In genomic region chr7:132930850-132931559, GRCm38 (mm10) we compare ENCODE assay signal across 8 mouse cellular contexts. TPM values are rescaled to one million over a fixed set of nuclear protein-coding genes. Genes with fewer than 3 reads are reported as not detected.
A peak's percentile ranks its signal among the peaks of the same experiment; 100 is the strongest.
DNase-seq lines count a peak whose midpoint lies in the region; ATAC-seq and TF ChIP-seq lines count a peak whose summit lies in the region.

TSS of gene Zranb1 (plus strand) at chr7:132931142.

- peak; percentile 99 for ATAC-seq in heart, embryonic 15.5 days (replicated peaks; ENCODE audit: insufficient number of reproducible peaks, insufficient read depth, low FRiP score, low read depth)
- peak; percentile 97 for ATAC-seq in liver, embryonic 14.5 days (ENCODE audit: insufficient read depth)
- peak; percentile 100 for ATAC-seq in neural tube, embryonic 11.5 days (ENCODE audit: insufficient read depth, low FRiP score, low TSS enrichment)
- peak; percentile 99 for ATAC-seq in stomach, postnatal 0 days (ENCODE audit: low FRiP score, low TSS enrichment)

- no peaks in the 10 kb centered on the region for H3K36me3 ChIP-seq in forebrain, embryonic 10.5 days (replicated peaks)
- H3K36me3 ChIP-seq in heart, embryonic 15.5 days, result no peaks in the 10 kb centered on the region
- no peaks in the 10 kb centered on the region for H3K36me3 ChIP-seq in liver, embryonic 14.5 days (replicated peaks; ENCODE audit: control insufficient read depth, insufficient read depth, low read depth)
- no peaks in the 10 kb centered on the region for H3K36me3 ChIP-seq in neural tube, embryonic 11.5 days (ENCODE audit: control insufficient read depth, insufficient read depth, low read length)
- no peaks in the 10 kb centered on the region for H3K36me3 ChIP-seq in stomach, postnatal 0 days (ENCODE audit: control insufficient read depth, insufficient read depth, low read length)

- H3K9ac ChIP-seq in heart, embryonic 15.5 days, result peak within 1 kb of the TSS; percentile 97
- peak within 1 kb of the TSS; percentile 88 for H3K9ac ChIP-seq in liver, embryonic 14.5 days (replicated peaks)
- peak within 1 kb of the TSS; percentile 93 for H3K9ac ChIP-seq in neural tube, embryonic 11.5 days (ENCODE audit: low read length)
- peak within 1 kb of the TSS; percentile 96 for H3K9ac ChIP-seq in stomach, postnatal 0 days (ENCODE audit: low read length)

- peak within 1 kb of the TSS; percentile 97 for H3K4me3 ChIP-seq in forebrain, embryonic 10.5 days
- peak within 1 kb of the TSS; percentile 89 for H3K4me3 ChIP-seq in heart, embryonic 15.5 days
- H3K4me3 ChIP-seq in liver, embryonic 14.5 days (ENCODE audit: insufficient read depth in 1 of 2, low read depth in 2 of 2, low read length in 2 of 2), result peak within 1 kb of the TSS; percentile 81 to 92
- peak within 1 kb of the TSS; percentile 99 for H3K4me3 ChIP-seq in neural tube, embryonic 11.5 days (ENCODE audit: low read depth, low read length)
- H3K4me3 ChIP-seq in stomach, postnatal 0 days (ENCODE audit: low read depth, low read length), result peak within 1 kb of the TSS; percentile 98

- no peaks in the 10 kb centered on the region for H3K27me3 ChIP-seq in forebrain, embryonic 10.5 days (ENCODE audit: poor library complexity, severe bottlenecking)
- H3K27me3 ChIP-seq in heart, embryonic 15.5 days, result no peaks in the 10 kb centered on the region
- no peaks in the 10 kb centered on the region for H3K27me3 ChIP-seq in liver, embryonic 14.5 days (ENCODE audit: control insufficient read depth, insufficient read depth, low read length)
- no peaks in the 10 kb centered on the region for H3K27me3 ChIP-seq in neural tube, embryonic 11.5 days (ENCODE audit: control insufficient read depth, insufficient read depth, low read length)
- no peaks in the 10 kb centered on the region for H3K27me3 ChIP-seq in stomach, postnatal 0 days (ENCODE audit: control insufficient read depth, insufficient read depth, low read length)

- under 1% methylated on average over 87 of the region's 93 CpGs for WGBS in forebrain, embryonic 10.5 days
- WGBS in heart, embryonic 15.5 days, result under 1% methylated on average over 81 of the region's 93 CpGs
- under 1% methylated on average over 92 of the region's 93 CpGs for WGBS in liver, embryonic 14.5 days (ENCODE audit: insufficient replicate concordance)
- WGBS in neural tube, embryonic 11.5 days, result under 1% methylated on average over 70 of the region's 93 CpGs
- 1% methylated on average over 72 of the region's 93 CpGs for WGBS in stomach, postnatal 0 days

- peak; percentile 96 to 97 for DNase-seq in CD8-positive naive resting alpha-beta T cell, adult 2 months (ENCODE audit: low read depth in 2 of 2, low spot score in 2 of 2)
- DNase-seq in c-Kit-positive CD71-negative TER-119-negative erythroid progenitor cells, embryonic 14.5 days (ENCODE audit: low read depth), result peak; percentile 97
- peak; percentile 98 for DNase-seq in forebrain, embryonic 10.5 days (ENCODE audit: extremely low spot score, low spot score)
- peak; percentile 98 to 99 for DNase-seq in kidney, postnatal 25 days
- peak; percentile 95 to 96 (median 95) for DNase-seq in liver, embryonic 14.5 days (ENCODE audit: low read depth in 3 of 3, low spot score in 3 of 3)
- peak; percentile 99 for DNase-seq in neural tube, embryonic 11.5 days (ENCODE audit: low spot score)
- peak; percentile 98 for DNase-seq in stomach, postnatal 0 days (ENCODE audit: low spot score)

- no peak for TF ChIP-seq EP300 in liver, embryonic 14.5 days (IDR thresholded peaks at IDR 0.05; ENCODE audit: low read depth)
- no peak for TF ChIP-seq EP300 in stomach, postnatal 0 days (optimal IDR thresholded peaks at IDR 0.05)

- H3K27ac ChIP-seq in forebrain, embryonic 10.5 days, result peak within 1 kb of the TSS; percentile 96
- peak within 1 kb of the TSS; percentile 98 for H3K27ac ChIP-seq in heart, embryonic 15.5 days
- H3K27ac ChIP-seq in liver, embryonic 14.5 days, result peak within 1 kb of the TSS; percentile 86
- H3K27ac ChIP-seq in neural tube, embryonic 11.5 days (ENCODE audit: low read depth, low read length), result peak within 1 kb of the TSS; percentile 97
- peak within 1 kb of the TSS; percentile 99 for H3K27ac ChIP-seq in stomach, postnatal 0 days (replicated peaks)

- H3K4me1 ChIP-seq in forebrain, embryonic 10.5 days, result peaks cover 20% of the 10 kb centered on the region
- peaks cover 13% of the 10 kb centered on the region for H3K4me1 ChIP-seq in heart, embryonic 15.5 days (replicated peaks)
- peaks cover 3 to 9% of the 10 kb centered on the region in 2 experiments for H3K4me1 ChIP-seq in liver, embryonic 14.5 days (replicated peaks; ENCODE audit: control insufficient read depth in 2 of 2, insufficient read depth in 2 of 2, low read length in 1 of 2)
- H3K4me1 ChIP-seq in neural tube, embryonic 11.5 days (ENCODE audit: control insufficient read depth, insufficient read depth, low read length), result peaks cover 8% of the 10 kb centered on the region; the same call in 1 of the 2 replicates
- H3K4me1 ChIP-seq in stomach, postnatal 0 days (replicated peaks; ENCODE audit: control insufficient read depth, insufficient read depth), result no peaks in the 10 kb centered on the region

- H3K9me3 ChIP-seq in forebrain, embryonic 10.5 days, result no peaks in the 10 kb centered on the region
- no peaks in the 10 kb centered on the region for H3K9me3 ChIP-seq in heart, embryonic 15.5 days (replicated peaks)
- no peaks in the 10 kb centered on the region for H3K9me3 ChIP-seq in liver, embryonic 14.5 days (ENCODE audit: control insufficient read depth, low read length)
- H3K9me3 ChIP-seq in neural tube, embryonic 11.5 days (ENCODE audit: control insufficient read depth, low read length), result no peaks in the 10 kb centered on the region
- H3K9me3 ChIP-seq in stomach, postnatal 0 days (ENCODE audit: control insufficient read depth, low read length), result no peaks in the 10 kb centered on the region

- no peak for TF ChIP-seq CTCF in liver, embryonic 14.5 days (IDR thresholded peaks at IDR 0.05; ENCODE audit: low read depth)
- no peak for TF ChIP-seq CTCF in stomach, postnatal 0 days (IDR thresholded peaks at IDR 0.05; ENCODE audit: low read depth)

- peak within 1 kb of the TSS; percentile 66 for H3K4me2 ChIP-seq in heart, embryonic 15.5 days
- peak within 1 kb of the TSS; percentile 75 for H3K4me2 ChIP-seq in liver, embryonic 14.5 days (ENCODE audit: low read depth)
- H3K4me2 ChIP-seq in neural tube, embryonic 11.5 days (ENCODE audit: low read depth), result peak within 1 kb of the TSS; percentile 75
- peak within 1 kb of the TSS; percentile 71 for H3K4me2 ChIP-seq in stomach, postnatal 0 days (replicated peaks; ENCODE audit: low read depth)

RNA-seq across cellular contexts. Expression of gene Zranb1, which starts in this region (rescaled TPM):
- 8.8 and 9.9 TPM in 2 replicates for polyA plus RNA-seq in forebrain, embryonic 10.5 days (2016; fragmentation: Nextera tagmentation; extraction: Ambion mirVana)
- 8.4 and 9.3 TPM in 2 replicates for polyA plus RNA-seq in heart, embryonic 15.5 days (2015; fragmentation: Nextera tagmentation; extraction: Ambion mirVana)
- polyA plus RNA-seq in liver, embryonic 14.5 days (2012; rRNA removed), result 3.8 and 6.0 TPM in 2 replicates
- polyA plus RNA-seq in liver, embryonic 14.5 days (2014; fragmentation: Nextera tagmentation; extraction: Ambion mirVana), result 7.5 and 7.6 TPM in 2 replicates
- polyA plus RNA-seq in neural tube, embryonic 11.5 days (2014; fragmentation: Nextera tagmentation; extraction: Ambion mirVana), result 17.8 and 18.8 TPM in 2 replicates
- polyA plus RNA-seq in stomach, postnatal 0 days (2015; fragmentation: Nextera tagmentation; extraction: Ambion mirVana), result 16.9 and 17.9 TPM in 2 replicates

Comparison
In these comparisons a context has a peak if more than half of its experiments do, and no peak if none do; other contexts are left out.
1. Peak in every context shown above with its lines: DNase-seq, ATAC-seq, H3K4me3 ChIP-seq and H3K27ac ChIP-seq.